Mouse (Mus musculus): Measurements from ENCODE around the gene Nacad. TPM values are rescaled to one million over a fixed set of nuclear protein-coding genes. Genes with fewer than 3 reads are reported as not detected.
"Not testable (repeated sequence)": the region's sequence is repeated elsewhere in the genome, so short reads cannot be mapped to it uniquely, and the experiment has no call there.

Nacad gene
- total RNA-seq (2021), result under 1 TPM; 0.32 to 0.41 TPM
- long read RNA-seq, experiment 1, result 0 reads
- long read RNA-seq, experiment 2, partial matches to known transcripts, result 1 of 1 reads
- long read RNA-seq, experiment 2, other reads (novel, unspliced or antisense), result 0 of 1 reads

DNA sequence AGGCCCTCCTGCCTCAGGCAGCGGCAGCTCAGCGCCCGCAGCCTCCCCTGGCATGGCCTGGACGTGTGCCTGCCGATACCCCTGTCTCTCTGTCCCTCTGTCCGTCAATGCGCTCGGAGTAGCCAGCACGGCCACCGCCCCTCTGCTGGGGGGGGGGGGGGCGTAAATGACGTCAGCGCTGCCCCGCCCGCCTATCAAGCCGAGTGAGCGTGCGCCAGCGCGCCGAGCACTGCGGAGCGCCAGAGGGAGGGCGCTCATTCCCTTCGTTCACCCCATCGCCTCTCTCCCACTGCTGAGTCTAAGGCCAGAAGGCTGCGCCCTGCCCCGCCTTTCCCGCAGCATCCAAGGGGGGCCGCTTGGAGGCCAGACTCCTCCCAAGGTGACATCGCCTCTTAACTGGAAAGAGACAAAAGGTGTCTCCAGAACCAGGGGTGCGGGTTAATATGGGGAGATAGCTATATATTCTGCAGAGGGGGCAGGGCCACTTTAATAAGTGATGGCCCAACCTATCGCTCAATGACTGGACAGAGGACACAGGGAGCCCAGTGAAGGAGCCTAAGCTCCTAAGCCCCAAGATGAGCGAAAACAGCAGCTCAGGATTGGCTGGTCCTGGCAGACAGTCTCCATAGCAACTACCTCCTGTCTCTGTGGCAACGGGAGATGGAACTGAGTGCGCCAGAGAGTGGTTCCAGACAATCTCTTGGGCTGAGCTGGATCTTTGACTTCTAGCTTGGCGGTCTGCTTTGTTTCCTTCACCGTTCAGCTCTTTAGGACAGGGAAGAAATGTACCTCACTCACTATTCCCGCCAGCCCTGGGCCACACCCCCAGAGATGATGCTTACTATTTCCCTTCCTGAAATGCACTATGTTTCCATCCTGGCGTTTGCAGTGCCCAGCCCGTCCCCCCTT lies at the start of gene Nacad:
TSS of gene Nacad (minus strand) at position 563 of the 909 bp plus-strand sequence.
- DNase-seq, result no peak

DNA sequence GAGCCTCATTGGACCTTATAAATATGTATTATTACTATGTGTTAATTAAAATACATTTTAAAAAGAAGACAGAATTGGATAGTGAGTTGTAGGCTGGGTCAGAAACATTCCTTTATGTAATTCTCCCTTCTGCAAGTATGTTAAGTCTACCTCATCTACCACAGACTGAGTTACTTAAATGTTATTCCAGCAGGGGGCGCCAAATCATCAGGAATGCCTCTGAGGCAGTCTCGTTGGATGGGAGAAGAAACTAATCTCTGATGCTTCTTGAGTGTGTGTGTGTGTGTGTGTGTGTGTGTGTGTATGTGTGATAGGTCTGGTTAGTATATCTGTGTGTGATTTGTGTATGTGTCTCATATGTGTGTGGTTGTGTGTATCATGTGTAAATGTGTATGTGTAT lies 49.0 kb upstream of the Nacad start:
- no peak for DNase-seq

DNA sequence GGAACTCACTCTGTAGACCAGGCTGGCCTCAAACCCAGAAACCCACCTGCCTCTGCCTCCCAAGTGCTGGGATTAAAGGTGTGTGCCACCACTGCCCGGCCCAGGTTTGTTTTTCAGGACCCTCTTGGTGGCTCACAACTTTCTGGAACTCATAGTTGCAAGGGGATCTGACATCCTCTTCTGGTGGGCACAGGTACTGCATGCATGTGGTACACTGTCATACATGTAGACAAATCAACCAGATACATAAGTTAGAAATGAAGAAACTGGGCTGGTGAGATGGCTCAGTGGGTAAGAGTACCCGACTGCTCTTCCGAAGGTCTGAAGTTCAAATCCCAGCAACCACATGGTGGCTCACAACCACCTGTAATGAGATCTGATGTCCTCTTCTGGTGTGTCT lies 47.1 kb upstream of the Nacad start:
- not testable (repeated sequence) for DNase-seq

DNA sequence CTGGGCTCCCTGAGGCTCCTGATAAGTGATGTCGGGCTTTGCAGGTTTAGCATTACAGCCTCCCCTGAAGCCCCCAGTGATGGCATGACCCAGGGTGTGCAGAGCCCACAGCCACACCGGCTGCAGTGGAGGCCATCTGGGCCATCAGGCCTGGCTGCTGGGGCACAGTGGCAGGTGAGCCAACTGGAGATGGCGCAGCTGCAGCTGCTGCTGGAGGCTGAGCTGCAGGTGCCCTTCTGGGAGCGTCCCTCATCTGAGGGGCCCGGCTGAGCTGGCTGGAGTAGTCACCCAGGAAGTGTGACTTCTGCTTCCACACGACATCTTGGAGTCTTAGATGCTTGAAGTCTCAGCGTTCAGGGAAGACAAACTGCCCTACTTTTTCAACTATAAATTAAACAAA lies 44.7 kb upstream of the Nacad start:
- DNase-seq, result no peak

DNA sequence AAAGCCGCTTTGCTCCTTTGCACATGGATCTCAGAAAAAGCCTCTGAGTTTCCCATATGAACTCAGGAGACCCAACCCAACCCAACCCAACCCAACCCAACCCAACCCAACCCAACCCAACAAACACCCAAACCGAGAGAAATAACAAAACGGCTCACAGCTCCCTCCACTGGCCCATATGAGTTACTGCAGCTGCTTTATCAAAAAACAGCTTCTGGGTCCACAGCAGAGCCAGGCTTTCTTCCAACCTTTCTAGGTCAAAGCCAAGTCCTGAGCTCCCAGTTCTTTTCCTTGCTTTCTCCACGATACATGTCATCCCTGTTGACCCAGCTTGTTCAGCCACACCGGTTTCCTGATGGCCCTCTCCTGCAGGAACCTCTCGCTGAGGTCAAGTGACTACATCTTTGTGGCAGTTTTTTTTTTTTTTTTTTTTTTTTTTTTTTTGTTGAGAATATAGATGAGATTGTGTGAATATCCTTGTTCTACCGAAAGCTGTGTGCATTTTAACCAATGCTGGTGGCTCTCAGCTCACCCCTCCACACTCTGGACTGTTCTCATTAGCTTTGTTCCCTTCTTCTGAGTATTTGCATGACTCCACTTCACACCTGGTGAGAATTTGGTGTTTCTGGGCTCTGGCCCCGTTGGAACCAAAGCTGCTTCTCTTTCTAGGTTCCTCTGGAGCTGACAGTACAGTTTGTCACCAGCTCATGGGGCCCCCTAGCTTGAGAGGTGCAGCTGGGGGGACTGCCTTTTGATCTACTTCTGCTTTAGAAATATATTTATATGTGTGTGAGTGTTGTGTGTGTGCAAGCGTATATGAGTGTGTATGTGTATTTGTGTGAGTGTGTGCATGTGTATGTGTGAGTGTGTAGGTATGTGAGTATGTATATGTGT lies 42.2 kb upstream of the Nacad start:
- DNase-seq, result no peak

DNA sequence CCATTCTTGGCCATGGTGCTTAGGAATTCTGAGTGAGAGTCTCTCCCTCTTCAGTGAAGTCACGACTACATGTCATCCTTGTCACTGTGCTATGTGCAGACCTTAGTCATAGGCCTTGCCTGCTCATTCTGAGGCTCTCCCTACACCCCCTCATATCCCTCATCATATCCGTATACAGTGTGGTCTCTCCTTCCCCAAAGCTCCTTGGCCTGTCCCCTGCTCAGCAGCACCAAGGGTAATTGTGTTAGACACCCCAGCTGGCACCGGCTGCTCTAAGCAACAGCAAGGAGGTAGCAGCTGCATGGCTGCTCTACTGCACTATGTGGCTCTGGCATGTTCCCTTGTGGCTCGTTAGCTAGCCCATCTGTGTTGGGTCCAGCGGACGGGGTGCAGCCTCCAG lies 38.7 kb upstream of the Nacad start:
- DNase-seq, result no peak

DNA sequence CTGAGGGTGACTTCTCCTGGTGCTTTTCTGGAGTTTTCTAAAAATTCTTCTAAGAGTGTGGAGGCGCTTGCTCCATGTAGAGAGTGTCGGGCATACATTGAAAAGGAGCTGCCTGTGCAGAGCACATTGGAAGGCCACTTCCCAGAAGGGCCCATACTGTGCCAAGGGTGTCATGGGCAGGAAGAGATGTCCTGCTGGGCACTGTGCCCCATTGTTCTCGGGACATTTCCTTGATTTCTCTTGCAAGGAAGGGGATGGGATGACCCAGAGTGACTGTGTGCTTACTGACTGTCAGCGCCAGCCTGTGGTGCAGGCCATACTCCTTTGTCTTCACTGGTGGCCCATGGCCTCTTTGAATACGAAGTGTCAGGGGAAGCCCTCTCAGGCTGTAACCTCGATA lies 33.2 kb upstream of the Nacad start:
- DNase-seq, result no peak

GRCm38 (mm10) chr11:6638537-6638936 lies 32.7 kb upstream of the Nacad start, which contains the start of gene Wap:
Gene Wap, minus strand, starts transcription at chr11:6638637.
- DNase-seq, result no peak

- DNase-seq, result no peak
Observed at GRCm38 (mm10) chr11:6636150-6636549, 30.3 kb upstream of the Nacad start.

DNA sequence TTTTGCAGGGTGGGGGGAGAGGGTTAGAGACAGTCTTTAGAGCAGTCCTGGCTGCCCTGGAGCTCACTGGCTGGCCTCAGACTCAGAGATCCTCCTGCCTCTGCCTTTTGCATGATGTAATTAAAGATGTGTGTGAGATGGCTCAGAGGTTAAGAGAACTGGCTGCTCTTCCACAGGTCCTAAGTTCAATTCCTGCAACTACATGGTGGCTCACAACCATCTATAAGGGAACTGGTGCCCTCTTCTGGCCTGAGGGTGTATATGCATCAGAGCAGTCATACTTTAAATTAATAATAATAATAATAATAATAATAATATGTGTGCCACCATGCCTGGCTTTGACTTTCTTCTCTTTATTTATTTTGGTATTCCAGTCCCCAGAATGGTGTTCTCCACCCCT lies 23.8 kb upstream of the Nacad start:
- DNase-seq, result no peak

GRCm38 (mm10) chr11:6628568-6628967 lies 22.7 kb upstream of the Nacad start:
- no peak for DNase-seq

- no peak for DNase-seq
Observed at GRCm38 (mm10) chr11:6627731-6628130, 21.9 kb upstream of the Nacad start.

GRCm38 (mm10) chr11:6626388-6626772 lies 20.5 kb upstream of the Nacad start:
- DNase-seq, result no peak

DNA sequence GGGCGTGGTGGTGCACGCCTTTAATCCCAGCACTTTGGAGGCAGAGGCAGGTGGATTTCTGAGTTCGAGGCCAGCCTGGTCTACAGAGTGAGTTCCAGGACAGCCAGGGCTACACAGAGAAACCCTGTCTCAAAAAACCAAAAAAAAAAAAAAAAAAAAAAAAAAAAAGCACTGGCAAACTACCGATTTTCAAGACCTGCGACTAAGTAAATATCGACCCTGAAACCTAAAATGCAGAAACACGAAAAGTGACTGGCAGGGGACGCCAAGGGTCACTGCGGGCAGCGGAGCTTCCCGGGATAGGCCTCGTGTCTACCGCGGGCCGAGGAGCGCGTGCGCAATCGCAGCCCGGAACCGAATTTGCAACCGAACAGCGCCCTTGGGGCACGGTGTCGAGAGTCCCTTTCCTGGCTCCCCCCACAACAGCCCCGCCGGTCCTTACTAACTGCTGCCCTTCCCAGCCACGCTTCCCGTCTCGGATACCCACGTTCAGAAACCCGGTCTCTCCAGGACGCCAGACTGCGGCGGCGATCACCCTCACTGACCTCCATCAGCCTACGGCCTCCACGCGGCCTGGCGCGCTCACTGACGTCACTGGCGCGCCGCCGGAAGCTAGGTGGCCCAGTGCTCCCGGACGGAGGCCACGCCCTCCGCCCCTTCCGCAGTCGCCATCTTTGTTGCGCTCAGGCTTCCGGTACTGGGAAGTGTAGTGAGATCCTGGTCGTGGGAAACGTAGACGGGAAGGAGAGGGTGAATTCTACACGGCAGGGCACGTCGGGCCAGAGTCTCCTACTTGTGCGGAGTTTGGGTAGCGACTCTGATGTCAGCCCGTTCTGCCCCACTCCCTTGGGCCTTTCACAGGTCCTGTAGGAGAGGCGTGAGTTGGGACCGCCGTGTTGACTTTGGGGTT lies 19.9 kb upstream of the Nacad start, which contains the start of gene Tbrg4:
TSS of gene Tbrg4 (minus strand) at position 590 of the 910 bp plus-strand sequence.
- peak; percentile 92 for DNase-seq

- DNase-seq, result no peak
Observed at GRCm38 (mm10) chr11:6624619-6625382, 18.9 kb upstream of the Nacad start.

GRCm38 (mm10) chr11:6623704-6624103 lies 17.9 kb upstream of the Nacad start:
- no peak for DNase-seq

GRCm38 (mm10) chr11:6615250-6616205 lies 9.7 kb upstream of the Nacad start:
- DNase-seq, result no peak

- no peak for DNase-seq
Observed at GRCm38 (mm10) chr11:6605021-6605481, 802 bp downstream of the Nacad start.

- no peak for DNase-seq
Observed at GRCm38 (mm10) chr11:6604604-6604936, 1.3 kb downstream of the Nacad start.

Measured in gastrocnemius, postnatal 25 days (tissue).